Mouse (Mus musculus): ENCODE measurements around the gene Sun3. TPM values are rescaled to one million over a fixed set of nuclear protein-coding genes. Genes with fewer than 3 reads are reported as not detected.
A peak's percentile ranks its signal among the peaks of the same experiment; 100 is the strongest.

Gene Sun3
- 0.49 TPM in 1 of 2 replicates, not detected in the other for polyA plus RNA-seq (2014; fragmentation: Nextera tagmentation; extraction: Ambion mirVana)

- Histone ChIP-seq H3K4me2 (peak within 1 kb of the TSS; percentile 86), H3K27ac (ENCODE audit: low read depth, low read length) (0 out of 2 replicates have a peak within 1 kb of the TSS, but pooled peaks have one; percentile 70), H3K9me3 (replicated peaks; ENCODE audit: control insufficient read depth, low read length) (no peaks in the 10 kb centered on the region), H3K36me3 (ENCODE audit: control insufficient read depth, insufficient read depth, low read length) (no peaks in the 10 kb centered on the region), H3K27me3 (ENCODE audit: control insufficient read depth, insufficient read depth, low read length) (peaks cover 6% of the 10 kb centered on the region; the same call in 1 of the 2 replicates), H3K4me3 (ENCODE audit: low read depth, low read length) (peak within 1 kb of the TSS; percentile 48), H3K9ac (ENCODE audit: low read depth, low read length) (peak within 1 kb of the TSS; percentile 16; the same call in 1 of the 2 replicates), H3K4me1 (ENCODE audit: control insufficient read depth, insufficient read depth, low read length) (peaks cover 7% of the 10 kb centered on the region)
- peak; percentile 25; the same call in 1 of the 2 replicates for ATAC-seq (replicated peaks; ENCODE audit: insufficient number of reproducible peaks, low FRiP score, low TSS enrichment)
- WGBS (ENCODE audit: insufficient replicate concordance) = 2% methylated on average over 18 of the region's 18 CpGs
These were observed at the start of gene Sun3 for GRCm38 (mm10) chr11:9048703-9049060. Sun3 (minus strand) TSS chr11:9048991.

DNA sequence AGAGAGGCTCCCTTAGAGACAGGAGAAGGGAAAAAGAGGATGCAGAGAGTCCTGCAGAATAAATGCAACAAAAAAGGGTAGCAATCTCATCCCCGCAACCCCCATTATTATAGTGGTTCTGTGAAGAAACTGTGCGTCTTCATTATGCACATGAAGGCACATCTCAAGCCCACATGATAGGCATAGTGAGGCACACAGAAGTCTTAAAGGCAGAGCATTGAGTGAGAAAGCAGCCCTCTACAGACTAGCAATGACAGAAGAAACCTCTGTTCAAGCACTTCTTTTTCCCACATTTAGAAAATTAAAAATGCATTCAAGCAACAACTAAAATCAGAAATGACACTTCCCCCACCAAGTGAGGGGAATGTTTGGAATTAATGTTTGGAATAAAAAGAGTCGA is 27.7 kb upstream of the Sun3 start:
- no peak overlapping the region for H3K4me3 ChIP-seq (ENCODE audit: low read depth, low read length)
- H3K27ac ChIP-seq (ENCODE audit: low read depth, low read length) = no peak overlapping the region
- no peaks in the 10 kb centered on the region for H3K36me3 ChIP-seq (ENCODE audit: control insufficient read depth, insufficient read depth, low read length)
- H3K9me3 ChIP-seq (replicated peaks; ENCODE audit: control insufficient read depth, low read length) = no peaks in the 10 kb centered on the region
- no peaks in the 10 kb centered on the region for H3K4me1 ChIP-seq (ENCODE audit: control insufficient read depth, insufficient read depth, low read length)
- WGBS (ENCODE audit: insufficient replicate concordance) = 83% methylated on average over 3 of the region's 3 CpGs
- ATAC-seq (replicated peaks; ENCODE audit: insufficient number of reproducible peaks, low FRiP score, low TSS enrichment) = no peak
- no peak overlapping the region for H3K9ac ChIP-seq (ENCODE audit: low read depth, low read length)
- no peak overlapping the region for H3K4me2 ChIP-seq
- no peaks in the 10 kb centered on the region for H3K27me3 ChIP-seq (ENCODE audit: control insufficient read depth, insufficient read depth, low read length)

DNA sequence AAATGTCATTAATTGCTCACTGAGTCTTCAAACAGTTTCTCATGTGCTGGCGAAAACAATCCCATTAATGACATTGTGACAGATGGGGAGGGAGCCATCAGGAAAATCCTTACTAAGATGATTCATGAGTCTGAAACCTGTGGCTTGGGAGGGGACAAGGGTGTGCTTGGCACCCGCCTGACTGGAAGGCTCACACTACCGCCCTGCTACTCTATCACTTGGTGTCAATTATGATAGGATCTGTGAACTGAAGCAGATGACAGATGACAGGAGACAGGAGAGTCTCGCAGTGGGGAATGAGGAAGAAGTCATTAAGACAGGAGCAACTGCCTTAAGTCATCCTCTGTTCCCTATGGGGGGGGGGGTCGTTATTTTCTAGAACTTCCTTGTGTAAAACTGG is 11.7 kb upstream of the Sun3 start:
- Histone ChIP-seq H3K36me3 (ENCODE audit: control insufficient read depth, insufficient read depth, low read length) (no peaks in the 10 kb centered on the region), H3K27ac (ENCODE audit: low read depth, low read length) (no peak overlapping the region), H3K27me3 (ENCODE audit: control insufficient read depth, insufficient read depth, low read length) (no peaks in the 10 kb centered on the region; the same call in 1 of the 2 replicates), H3K4me3 (ENCODE audit: low read depth, low read length) (no peak overlapping the region), H3K4me2 (no peak overlapping the region), H3K4me1 (ENCODE audit: control insufficient read depth, insufficient read depth, low read length) (no peaks in the 10 kb centered on the region), H3K9me3 (replicated peaks; ENCODE audit: control insufficient read depth, low read length) (no peaks in the 10 kb centered on the region), H3K9ac (ENCODE audit: low read depth, low read length) (no peak overlapping the region)
- no peak for ATAC-seq (replicated peaks; ENCODE audit: insufficient number of reproducible peaks, low FRiP score, low TSS enrichment)
- WGBS (ENCODE audit: insufficient replicate concordance) = 24% methylated on average over 5 of the region's 5 CpGs

DNA sequence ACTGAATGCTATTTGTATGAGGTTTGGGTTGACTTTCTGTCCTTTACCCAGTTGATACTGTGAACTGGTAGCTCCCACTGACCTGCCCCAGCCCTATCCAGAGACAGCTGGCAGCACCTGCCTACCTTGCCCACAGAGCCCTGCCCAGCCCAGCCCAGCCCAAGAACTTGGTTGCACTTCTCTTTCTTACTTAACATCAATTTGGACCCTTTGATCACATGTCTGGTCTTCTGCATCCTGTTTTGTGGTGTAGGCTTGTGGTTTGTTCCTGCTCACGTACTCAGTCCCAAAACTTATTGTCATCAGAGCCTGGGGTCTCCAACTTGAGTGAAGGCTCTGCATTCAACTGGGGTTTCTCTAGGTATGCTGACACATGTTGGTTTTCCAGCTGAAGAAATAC is 11.2 kb upstream of the Sun3 start:
- H3K9ac ChIP-seq (ENCODE audit: low read depth, low read length) = no peak overlapping the region
- no peaks in the 10 kb centered on the region for H3K36me3 ChIP-seq (ENCODE audit: control insufficient read depth, insufficient read depth, low read length)
- no peak overlapping the region for H3K27ac ChIP-seq (ENCODE audit: low read depth, low read length)
- no peaks in the 10 kb centered on the region for H3K4me1 ChIP-seq (ENCODE audit: control insufficient read depth, insufficient read depth, low read length)
- no peaks in the 10 kb centered on the region for H3K9me3 ChIP-seq (replicated peaks; ENCODE audit: control insufficient read depth, low read length)
- H3K27me3 ChIP-seq (ENCODE audit: control insufficient read depth, insufficient read depth, low read length) = no peaks in the 10 kb centered on the region; the same call in 1 of the 2 replicates
- no peak overlapping the region for H3K4me2 ChIP-seq
- no peak overlapping the region for H3K4me3 ChIP-seq (ENCODE audit: low read depth, low read length)
- 67% methylated on average over 1 of the region's 1 CpGs for WGBS (ENCODE audit: insufficient replicate concordance)
- ATAC-seq (replicated peaks; ENCODE audit: insufficient number of reproducible peaks, low FRiP score, low TSS enrichment) = no peak

DNA sequence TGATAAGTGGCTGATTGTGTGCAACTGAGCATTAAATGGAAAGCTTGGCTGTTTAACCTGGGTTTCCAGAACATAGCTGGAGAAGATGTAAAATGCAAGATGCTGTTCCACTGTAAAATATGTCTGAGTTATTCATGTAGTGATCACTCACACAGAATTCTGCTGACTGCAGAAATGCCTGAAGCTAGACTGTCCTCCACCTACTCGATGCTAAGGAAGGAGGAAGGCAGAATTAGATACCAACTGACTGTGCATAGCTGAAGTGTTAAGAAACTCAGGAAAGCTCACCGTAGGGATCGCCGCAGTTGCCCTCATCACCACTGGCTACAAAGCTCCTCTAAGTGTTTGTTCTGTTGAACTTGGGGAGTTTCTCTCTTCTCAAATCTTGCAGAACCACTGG is 8.9 kb upstream of the Sun3 start:
- H3K36me3 ChIP-seq (ENCODE audit: control insufficient read depth, insufficient read depth, low read length) = no peaks in the 10 kb centered on the region
- ATAC-seq (replicated peaks; ENCODE audit: insufficient number of reproducible peaks, low FRiP score, low TSS enrichment) = no peak
- H3K9ac ChIP-seq (ENCODE audit: low read depth, low read length) = no peak overlapping the region
- H3K4me2 ChIP-seq = no peak overlapping the region
- H3K9me3 ChIP-seq (replicated peaks; ENCODE audit: control insufficient read depth, low read length) = no peaks in the 10 kb centered on the region
- no peaks in the 10 kb centered on the region for H3K4me1 ChIP-seq (ENCODE audit: control insufficient read depth, insufficient read depth, low read length)
- no peak overlapping the region for H3K4me3 ChIP-seq (ENCODE audit: low read depth, low read length)
- H3K27ac ChIP-seq (ENCODE audit: low read depth, low read length) = no peak overlapping the region
- H3K27me3 ChIP-seq (ENCODE audit: control insufficient read depth, insufficient read depth, low read length) = no peaks in the 10 kb centered on the region; the same call in 1 of the 2 replicates
- 77% methylated on average over 4 of the region's 4 CpGs for WGBS (ENCODE audit: insufficient replicate concordance)

DNA sequence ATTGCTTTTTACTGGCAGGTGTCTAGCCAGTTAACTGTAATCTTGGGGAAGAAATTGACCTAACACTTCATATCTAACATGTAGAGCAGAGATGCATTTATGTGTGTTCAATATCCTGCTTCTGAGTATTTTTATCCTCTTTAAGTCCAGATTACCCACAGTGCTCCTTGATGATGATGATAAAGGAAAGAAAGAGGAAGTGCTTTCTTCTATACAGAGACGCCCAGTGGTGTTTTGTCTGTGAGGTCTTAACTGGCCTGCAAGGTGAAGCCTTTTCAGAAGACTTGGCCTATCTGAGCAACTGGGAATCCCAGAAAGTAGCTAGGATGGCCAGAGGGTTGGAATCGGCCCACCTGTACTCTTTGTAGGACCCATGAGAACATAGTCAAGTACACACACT is 8.1 kb upstream of the Sun3 start:
- WGBS (ENCODE audit: insufficient replicate concordance) = 77% methylated on average over 2 of the region's 2 CpGs
- Histone ChIP-seq H3K27ac (ENCODE audit: low read depth, low read length) (no peak overlapping the region), H3K36me3 (ENCODE audit: control insufficient read depth, insufficient read depth, low read length) (no peaks in the 10 kb centered on the region), H3K4me3 (ENCODE audit: low read depth, low read length) (no peak overlapping the region), H3K27me3 (ENCODE audit: control insufficient read depth, insufficient read depth, low read length) (no peaks in the 10 kb centered on the region; the same call in 1 of the 2 replicates), H3K4me1 (ENCODE audit: control insufficient read depth, insufficient read depth, low read length) (no peaks in the 10 kb centered on the region; the same call in 1 of the 2 replicates), H3K9ac (ENCODE audit: low read depth, low read length) (no peak overlapping the region), H3K4me2 (no peak overlapping the region), H3K9me3 (replicated peaks; ENCODE audit: control insufficient read depth, low read length) (no peaks in the 10 kb centered on the region)
- ATAC-seq (replicated peaks; ENCODE audit: insufficient number of reproducible peaks, low FRiP score, low TSS enrichment) = no peak

- no peak for ATAC-seq (replicated peaks; ENCODE audit: insufficient number of reproducible peaks, low FRiP score, low TSS enrichment)
- 61% methylated on average over 2 of the region's 2 CpGs for WGBS (ENCODE audit: insufficient replicate concordance)
These were observed 3.1 kb upstream of the Sun3 start for GRCm38 (mm10) chr11:9051895-9052294.

DNA sequence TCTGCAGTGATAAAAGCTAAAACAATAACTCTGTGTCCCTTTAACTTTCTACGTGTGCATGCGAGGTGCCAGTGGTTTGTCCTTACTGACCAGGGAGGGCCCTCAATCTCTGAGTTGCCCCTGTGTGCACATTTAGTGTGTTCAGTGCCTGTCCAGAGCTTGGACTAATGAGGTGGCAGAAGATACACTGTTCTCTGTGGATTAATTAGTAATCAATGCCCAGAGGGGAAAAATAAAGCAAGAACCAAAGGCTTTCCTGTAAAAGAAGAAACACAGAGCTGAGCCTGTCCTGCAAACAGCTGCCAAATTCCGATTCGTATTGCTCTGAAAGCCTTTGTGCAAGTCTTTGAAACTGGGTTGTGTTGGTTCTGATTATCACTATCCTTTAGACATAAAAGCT is 1.4 kb upstream of the Sun3 start:
- Histone ChIP-seq H3K4me3 (ENCODE audit: low read depth, low read length) (no peak overlapping the region), H3K4me2 (no peak overlapping the region), H3K27me3 (ENCODE audit: control insufficient read depth, insufficient read depth, low read length) (peaks cover 6% of the 10 kb centered on the region; the same call in 1 of the 2 replicates), H3K9me3 (replicated peaks; ENCODE audit: control insufficient read depth, low read length) (no peaks in the 10 kb centered on the region), H3K4me1 (ENCODE audit: control insufficient read depth, insufficient read depth, low read length) (peaks cover 7% of the 10 kb centered on the region), H3K27ac (ENCODE audit: low read depth, low read length) (no peak overlapping the region), H3K9ac (ENCODE audit: low read depth, low read length) (no peak overlapping the region), H3K36me3 (ENCODE audit: control insufficient read depth, insufficient read depth, low read length) (no peaks in the 10 kb centered on the region)
- ATAC-seq (replicated peaks; ENCODE audit: insufficient number of reproducible peaks, low FRiP score, low TSS enrichment) = no peak
- WGBS (ENCODE audit: insufficient replicate concordance) = 78% methylated on average over 4 of the region's 4 CpGs

More at GRCm38 (mm10) chr11:9051895-9052294, 3.1 kb upstream of the Sun3 start:
- no peak overlapping the region for H3K27ac ChIP-seq (ENCODE audit: low read depth, low read length)
- peaks cover 6% of the 10 kb centered on the region; the same call in 1 of the 2 replicates for H3K27me3 ChIP-seq (ENCODE audit: control insufficient read depth, insufficient read depth, low read length)
- H3K36me3 ChIP-seq (ENCODE audit: control insufficient read depth, insufficient read depth, low read length) = no peaks in the 10 kb centered on the region
- H3K4me1 ChIP-seq (ENCODE audit: control insufficient read depth, insufficient read depth, low read length) = peaks cover 7% of the 10 kb centered on the region
- no peak overlapping the region for H3K4me3 ChIP-seq (ENCODE audit: low read depth, low read length)
- H3K9me3 ChIP-seq (replicated peaks; ENCODE audit: control insufficient read depth, low read length) = no peaks in the 10 kb centered on the region
- no peak overlapping the region for H3K4me2 ChIP-seq
- H3K9ac ChIP-seq (ENCODE audit: low read depth, low read length) = no peak overlapping the region

- 4% methylated on average over 21 of the region's 21 CpGs for WGBS (ENCODE audit: insufficient replicate concordance)
- H3K4me3 ChIP-seq (ENCODE audit: low read depth, low read length) = peak within 1 kb of the TSS; percentile 48
- peaks cover 6% of the 10 kb centered on the region; the same call in 1 of the 2 replicates for H3K27me3 ChIP-seq (ENCODE audit: control insufficient read depth, insufficient read depth, low read length)
- no peaks in the 10 kb centered on the region for H3K36me3 ChIP-seq (ENCODE audit: control insufficient read depth, insufficient read depth, low read length)
- peak; percentile 95 for ATAC-seq (replicated peaks; ENCODE audit: insufficient number of reproducible peaks, low FRiP score, low TSS enrichment)
- peak within 1 kb of the TSS; percentile 16; the same call in 1 of the 2 replicates for H3K9ac ChIP-seq (ENCODE audit: low read depth, low read length)
- H3K27ac ChIP-seq (ENCODE audit: low read depth, low read length) = peak within 1 kb of the TSS; percentile 70; the same call in 1 of the 2 replicates
- peaks cover 7% of the 10 kb centered on the region for H3K4me1 ChIP-seq (ENCODE audit: control insufficient read depth, insufficient read depth, low read length)
- H3K4me2 ChIP-seq = peak within 1 kb of the TSS; percentile 86
- H3K9me3 ChIP-seq (replicated peaks; ENCODE audit: control insufficient read depth, low read length) = no peaks in the 10 kb centered on the region
These were observed 634 bp downstream of the Sun3 start, which contains the start of gene Gm11992 for GRCm38 (mm10) chr11:9048011-9048702. Gm11992 (plus strand) TSS chr11:9048594.

All from heart, embryonic 11.5 days (tissue).